Mouse (Mus musculus) retina, embryonic 14.5 days (tissue): ENCODE measurements at regions not wholly inside any gene's neighbourhood (a gene's known extent, or its start where the extent isn't known, plus 50 kb on each side); places are given as distances from the start of the nearest gene placed in this dataset.

ENCODE experiments used
- DNase-seq: peaks from one replicate; pipeline ENCODE4 v3.0.0-alpha.2; 2015; ENCODE audit warnings: low spot score

GRCm38 (mm10) chr3:112137940-112138339 lies 1120.7 kb downstream of the Amy2a5 start:
- peak; percentile 7 for DNase-seq

- DNase-seq = no peak
These were observed 1137.0 kb downstream of the Amy2a5 start for GRCm38 (mm10) chr3:112121601-112122000.

GRCm38 (mm10) chr3:112100606-112101005 lies 1158.0 kb downstream of the Amy2a5 start:
- no peak for DNase-seq

- no peak for DNase-seq
These were observed 1170.1 kb downstream of the Amy2a5 start for GRCm38 (mm10) chr3:112088551-112088950.
